In the genomic region with DNA sequence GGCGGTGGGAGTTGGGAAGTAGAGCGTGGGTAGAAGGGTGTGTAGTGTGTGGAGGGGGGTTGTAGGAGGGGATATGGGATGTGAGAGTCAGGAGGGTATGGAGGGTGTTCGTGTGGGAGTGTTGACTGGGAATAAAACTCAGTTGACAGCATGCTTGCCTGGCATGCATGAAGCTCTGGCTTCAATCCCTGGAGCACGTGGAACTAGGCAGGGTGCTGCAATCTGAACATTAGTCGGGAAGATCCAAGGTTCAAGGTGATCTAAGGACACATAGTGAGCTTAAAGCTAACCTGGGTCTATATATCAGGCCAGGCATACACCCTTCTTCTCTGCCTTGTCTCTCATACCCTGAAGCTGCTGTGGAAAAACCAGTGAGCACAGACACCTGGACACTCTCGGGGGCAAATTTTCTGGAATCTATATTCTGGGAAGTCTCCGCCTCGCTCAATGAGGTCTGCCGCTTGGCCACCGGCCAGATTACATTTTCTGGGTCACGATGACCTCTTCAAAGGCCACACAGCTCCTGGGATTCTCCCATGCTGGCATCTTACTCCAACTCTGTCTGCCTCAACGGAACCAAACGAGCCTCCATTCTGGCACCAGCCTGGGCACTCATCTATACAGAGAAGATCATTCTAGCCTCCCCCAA, we compare ENCODE assay signal across 16 mouse cellular contexts. TPM values are rescaled to one million over a fixed set of nuclear protein-coding genes. Genes with fewer than 3 reads are reported as not detected.
A peak's percentile ranks its signal among the peaks of the same experiment; 100 is the strongest.
DNase-seq lines count a peak whose midpoint lies in the region; ATAC-seq and TF ChIP-seq lines count a peak whose summit lies in the region.
"Had no signal": no experiment of that assay in that cellular context is flagged by ENCODE, and none has a peak within 500 bp of the region (broad histone marks: within the 10 kb centered on the region; RNA-seq: fewer than 3 reads in every experiment).

No protein-coding gene starts in this region.

- no peak overlapping the region for H3K4me3 ChIP-seq in heart, adult 2 months
- no peak overlapping the region for H3K4me3 ChIP-seq in liver, embryonic 15.5 days (replicated peaks)
- H3K4me3 ChIP-seq in liver, embryonic 12.5 days, result no peak overlapping the region
- H3K4me3 ChIP-seq: limb, embryonic 12.5 days; lung, embryonic 15.5 days had no signal

- peak; percentile 31; the same call in 1 of the 2 replicates for ATAC-seq in liver, embryonic 15.5 days (ENCODE audit: insufficient read depth)
- no peak for ATAC-seq in liver, embryonic 12.5 days
- ATAC-seq: CD4-positive, CD25-positive, alpha-beta regulatory T cell, adult 4 months had no signal

- intact Hi-C loops in heart, adult 2 months (cut with DNase I), result no loop called here
- intact Hi-C loops in heart, postnatal 25 days (cut with DNase I), result no loop called here

- no peaks in the 10 kb centered on the region for H3K79me2 ChIP-seq in heart, adult 2 months (replicated peaks; ENCODE audit: control insufficient read depth, insufficient read depth, low read length)

- WGBS in heart, adult 2 months, result 54% methylated on average over 13 of the region's 13 CpGs
- WGBS in liver, embryonic 15.5 days (ENCODE audit: insufficient replicate concordance), result 66% methylated on average over 13 of the region's 13 CpGs
- WGBS in liver, embryonic 12.5 days (ENCODE audit: insufficient replicate concordance), result 68% methylated on average over 13 of the region's 13 CpGs

- 0 out of 2 replicates have a peak, but pooled peaks have one; percentile 75 for TF ChIP-seq EP300 in heart, adult 2 months (IDR thresholded peaks at IDR 0.05; ENCODE audit: insufficient read depth, low read depth, low read length)

- no peak for TF ChIP-seq POLR2A in heart, adult 2 months (IDR thresholded peaks at IDR 0.05; ENCODE audit: insufficient read depth, low read depth, low read length)

- no peaks in the 10 kb centered on the region for H3K9me3 ChIP-seq in liver, embryonic 15.5 days (replicated peaks)
- no peaks in the 10 kb centered on the region for H3K9me3 ChIP-seq in liver, embryonic 12.5 days (replicated peaks)
- H3K9me3 ChIP-seq: limb, embryonic 12.5 days; lung, embryonic 15.5 days had no signal

- no peak for DNase-seq in heart, adult 2 months
- DNase-seq in heart, postnatal 25 days (ENCODE audit: low spot score), result no peak
- peak; percentile 77 for DNase-seq in adrenal gland, adult 8-10 months
- peak; percentile 62 for DNase-seq in adrenal gland, postnatal 25 days
- no peak for DNase-seq in left cerebral cortex, adult 9 months (ENCODE audit: low spot score in 2 of 2)
- DNase-seq: gastrocnemius, postnatal 25 days; kidney, adult 11 months; kidney, postnatal 4 days; midbrain, embryonic 14.5 days had no signal

- no peak for TF ChIP-seq CTCF in heart, adult 2 months (IDR thresholded peaks at IDR 0.05)

- H3K4me2 ChIP-seq in liver, embryonic 15.5 days, result no peak overlapping the region
- H3K4me2 ChIP-seq in liver, embryonic 12.5 days, result no peak overlapping the region
- H3K4me2 ChIP-seq: hindbrain, embryonic 14.5 days; limb, embryonic 12.5 days; lung, embryonic 15.5 days had no signal

- no peaks in the 10 kb centered on the region for H3K27me3 ChIP-seq in heart, adult 2 months (ENCODE audit: control insufficient read depth, insufficient read depth, low read length)
- peaks cover 23% of the 10 kb centered on the region for H3K27me3 ChIP-seq in liver, embryonic 15.5 days
- H3K27me3 ChIP-seq in liver, embryonic 12.5 days (replicated peaks), result peaks cover 23% of the 10 kb centered on the region
- H3K27me3 ChIP-seq: lung, embryonic 15.5 days had no signal

- H3K36me3 ChIP-seq in heart, adult 2 months (ENCODE audit: control insufficient read depth, insufficient read depth, low read length), result no peaks in the 10 kb centered on the region
- no peaks in the 10 kb centered on the region for H3K36me3 ChIP-seq in liver, embryonic 15.5 days (replicated peaks)
- H3K36me3 ChIP-seq in liver, embryonic 12.5 days, result no peaks in the 10 kb centered on the region
- H3K36me3 ChIP-seq: limb, embryonic 12.5 days; lung, embryonic 15.5 days had no signal

- H3K27ac ChIP-seq in heart, adult 2 months, result no peak overlapping the region
- H3K27ac ChIP-seq in liver, embryonic 15.5 days (replicated peaks), result no peak overlapping the region
- no peak overlapping the region for H3K27ac ChIP-seq in liver, embryonic 12.5 days
- H3K27ac ChIP-seq: hindbrain, embryonic 14.5 days; limb, embryonic 12.5 days; lung, embryonic 15.5 days had no signal

- H3K4me1 ChIP-seq in heart, adult 2 months (ENCODE audit: control insufficient read depth, insufficient read depth, low read length), result peaks cover 3% of the 10 kb centered on the region
- H3K4me1 ChIP-seq in liver, embryonic 15.5 days (replicated peaks), result peaks cover 14% of the 10 kb centered on the region
- peaks cover 23% of the 10 kb centered on the region for H3K4me1 ChIP-seq in liver, embryonic 12.5 days

- H3K9ac ChIP-seq in heart, adult 2 months (ENCODE audit: low read depth, low read length), result no peak overlapping the region
- H3K9ac ChIP-seq in liver, embryonic 15.5 days, result no peak overlapping the region
- H3K9ac ChIP-seq in liver, embryonic 12.5 days, result no peak overlapping the region
- H3K9ac ChIP-seq: hindbrain, embryonic 14.5 days; limb, embryonic 12.5 days; lung, embryonic 15.5 days had no signal

RNA-seq across cellular contexts. Expression of a gene that starts 14.6 kb away (rescaled TPM):
- 10 to 100 TPM; 22.7 to 23.6 TPM for total RNA-seq in heart, adult 2 months (2021)
- 14.2 and 17.2 TPM in 2 replicates for polyA plus RNA-seq in heart, adult 2 months (2012; rRNA removed)
- 10 to 100 TPM; 24.4 to 27.3 TPM for total RNA-seq in heart, postnatal 25 days (2021)
- polyA plus RNA-seq in liver, embryonic 15.5 days (2015; fragmentation: Nextera tagmentation; extraction: Ambion mirVana), result 38.3 and 38.9 TPM in 2 replicates
- polyA plus RNA-seq in liver, embryonic 12.5 days (2016; fragmentation: Nextera tagmentation; extraction: Ambion mirVana), result 55.2 and 59.6 TPM in 2 replicates
- 10 to 100 TPM; 34.2 to 43.3 (median 36.8) TPM for total RNA-seq in adrenal gland, adult 8-10 months (2022)
- 42.1 and 50.1 TPM in 2 replicates for total RNA-seq in adrenal gland, postnatal 25 days (2021)

RNA-seq across cellular contexts. Expression of a gene that starts 14.6 kb away (rescaled TPM):
- 10 to 100 TPM; 28.5 to 31.0 TPM for total RNA-seq in heart, adult 2 months (2021)
- 31.8 and 53.1 TPM in 2 replicates for polyA plus RNA-seq in heart, adult 2 months (2012; rRNA removed)
- total RNA-seq in heart, postnatal 25 days (2021), result 10 to 100 TPM; 34.0 to 35.5 TPM
- 13.4 and 13.6 TPM in 2 replicates for polyA plus RNA-seq in liver, embryonic 15.5 days (2015; fragmentation: Nextera tagmentation; extraction: Ambion mirVana)
- 12.7 and 13.0 TPM in 2 replicates for polyA plus RNA-seq in liver, embryonic 12.5 days (2016; fragmentation: Nextera tagmentation; extraction: Ambion mirVana)
- total RNA-seq in adrenal gland, adult 8-10 months (2022), result 10 to 100 TPM; 48.0 to 56.4 (median 50.8) TPM
- total RNA-seq in adrenal gland, postnatal 25 days (2021), result 53.5 and 64.1 TPM in 2 replicates

RNA-seq across cellular contexts. Expression of a gene that starts 21.4 kb away (rescaled TPM):
- 1 to 10 TPM; 3.5 TPM for total RNA-seq in heart, adult 2 months (2021)
- polyA plus RNA-seq in heart, adult 2 months (2012; rRNA removed), result 2.1 and 2.9 TPM in 2 replicates
- total RNA-seq in heart, postnatal 25 days (2021), result 1 to 10 TPM; 2.5 to 3.9 TPM
- polyA plus RNA-seq in liver, embryonic 15.5 days (2015; fragmentation: Nextera tagmentation; extraction: Ambion mirVana), result 0.05 and 0.24 TPM in 2 replicates
- polyA plus RNA-seq in liver, embryonic 12.5 days (2016; fragmentation: Nextera tagmentation; extraction: Ambion mirVana), result 0.57 and 0.62 TPM in 2 replicates
- total RNA-seq in adrenal gland, adult 8-10 months (2022), result 10 to 100 TPM in 2 of 4 experiments, 1 to 10 TPM in 2; 6.1 to 11.1 (median 9.9) TPM
- total RNA-seq in adrenal gland, postnatal 25 days (2021), result 5.7 and 6.4 TPM in 2 replicates
- total RNA-seq: MEL had no signal

RNA-seq across cellular contexts. Expression of a gene that starts 36.0 kb away (rescaled TPM):
- total RNA-seq in heart, adult 2 months (2021), result 1 to 10 TPM; 1.3 to 1.5 TPM
- polyA plus RNA-seq in heart, adult 2 months (2012; rRNA removed), result 3.1 and 4.0 TPM in 2 replicates
- total RNA-seq in heart, postnatal 25 days (2021), result 1 to 10 TPM; 1.7 to 2.4 TPM
- polyA plus RNA-seq in liver, embryonic 15.5 days (2015; fragmentation: Nextera tagmentation; extraction: Ambion mirVana), result 0.07 and 0.12 TPM in 2 replicates
- polyA plus RNA-seq in liver, embryonic 12.5 days (2016; fragmentation: Nextera tagmentation; extraction: Ambion mirVana), result 0.17 and 0.26 TPM in 2 replicates
- 1 to 10 TPM; 5.7 to 7.4 (median 6.4) TPM for total RNA-seq in adrenal gland, adult 8-10 months (2022)
- total RNA-seq in adrenal gland, postnatal 25 days (2021), result 6.6 and 9.1 TPM in 2 replicates
- total RNA-seq: MEL had no signal

RNA-seq across cellular contexts. Expression of a gene that starts 36.8 kb away (rescaled TPM):
- 10 to 100 TPM; 14.3 to 28.1 TPM for total RNA-seq in heart, adult 2 months (2021)
- polyA plus RNA-seq in heart, adult 2 months (2012; rRNA removed), result 24.4 and 26.7 TPM in 2 replicates
- 10 to 100 TPM; 24.5 to 28.5 TPM for total RNA-seq in heart, postnatal 25 days (2021)
- polyA plus RNA-seq in liver, embryonic 15.5 days (2015; fragmentation: Nextera tagmentation; extraction: Ambion mirVana), result 1.5 and 1.9 TPM in 2 replicates
- polyA plus RNA-seq in liver, embryonic 12.5 days (2016; fragmentation: Nextera tagmentation; extraction: Ambion mirVana), result 2.7 and 2.8 TPM in 2 replicates
- 10 to 100 TPM; 26.9 to 44.3 (median 30.4) TPM for total RNA-seq in adrenal gland, adult 8-10 months (2022)
- total RNA-seq in adrenal gland, postnatal 25 days (2021), result 31.1 and 36.4 TPM in 2 replicates
- polyA plus RNA-seq: CD4-positive, CD25-positive, alpha-beta regulatory T cell, adult 4 months had no signal

Comparison
In these comparisons a context has a peak if more than half of its experiments do, and no peak if none do; other contexts are left out.
1. DNase-seq: peak in adrenal gland, adult 8-10 months (single experiment) and adrenal gland, postnatal 25 days (single experiment); none in heart, adult 2 months (0 of 2), heart, postnatal 25 days (single experiment) and left cerebral cortex, adult 9 months (0 of 2).